Mouse (Mus musculus): Measurements from ENCODE around the gene Mtor.
A peak's percentile ranks its signal among the peaks of the same experiment; 100 is the strongest.

Gene Mtor

GRCm38 (mm10) chr4:148442598-148442997 lies 5.8 kb upstream of the Mtor start:
- no peak for DNase-seq (ENCODE audit: low spot score)

DNA sequence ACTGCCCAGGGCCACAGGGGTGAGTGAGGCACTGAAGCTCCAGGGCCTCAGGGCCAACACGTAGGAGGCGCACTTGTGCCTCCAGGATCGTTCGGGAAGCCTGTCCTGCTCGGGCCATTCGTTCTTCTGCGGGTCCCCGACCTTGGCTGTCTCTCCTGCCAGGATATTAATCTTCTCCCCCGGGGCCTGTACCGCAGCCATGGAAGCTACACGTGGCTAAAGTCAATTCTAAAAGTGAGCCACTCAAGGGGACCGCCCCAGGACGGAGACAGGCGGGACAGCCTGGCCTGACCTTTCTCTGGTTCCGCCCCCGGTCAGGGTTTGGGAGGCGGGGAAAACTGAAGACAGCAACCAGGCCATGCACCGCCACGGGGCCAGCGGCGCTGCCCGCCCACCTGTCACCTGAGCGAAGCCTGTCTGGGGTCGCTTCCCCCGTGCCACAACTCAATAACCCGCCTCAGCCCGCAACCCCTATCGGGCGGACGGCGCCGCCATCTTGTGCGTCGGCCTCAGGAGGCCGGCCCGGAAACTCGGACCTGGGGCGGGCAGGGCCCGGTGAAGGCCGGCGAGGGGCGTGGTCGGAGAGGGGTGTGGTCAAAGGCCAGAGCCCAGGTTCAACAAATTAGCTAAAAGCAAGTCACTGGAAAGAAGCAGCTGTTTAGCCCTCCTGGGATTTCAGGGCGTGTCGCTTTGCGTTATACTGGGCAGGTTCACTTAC lies 4.0 kb upstream of the Mtor start, which contains the start of gene Ubiad1:
Gene Ubiad1, minus strand, starts transcription at position 522 of the 718 bp plus-strand sequence.
- DNase-seq (ENCODE audit: low spot score) = peak; percentile 87

DNA sequence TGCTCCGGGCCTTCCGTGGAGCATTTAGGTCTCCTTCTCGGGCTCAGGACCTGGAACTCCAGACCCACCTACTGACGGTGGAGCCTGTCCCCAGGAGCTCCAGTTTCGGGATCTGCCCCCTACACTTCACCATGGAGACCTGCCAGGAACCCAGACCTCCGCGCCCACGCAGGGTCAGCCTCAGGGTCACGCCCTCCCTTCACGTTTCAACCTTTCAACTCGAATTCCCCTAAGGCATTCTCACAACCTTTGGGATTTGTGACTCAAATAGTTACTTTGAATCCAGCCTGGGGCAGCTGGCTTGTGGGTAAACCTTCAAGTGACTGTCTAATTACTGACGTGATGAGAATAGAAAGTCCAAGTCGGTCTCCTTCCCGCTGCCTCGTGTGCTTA lies 438 bp downstream of the Mtor start:
- DNase-seq (ENCODE audit: low spot score) = peak; percentile 10

DNA sequence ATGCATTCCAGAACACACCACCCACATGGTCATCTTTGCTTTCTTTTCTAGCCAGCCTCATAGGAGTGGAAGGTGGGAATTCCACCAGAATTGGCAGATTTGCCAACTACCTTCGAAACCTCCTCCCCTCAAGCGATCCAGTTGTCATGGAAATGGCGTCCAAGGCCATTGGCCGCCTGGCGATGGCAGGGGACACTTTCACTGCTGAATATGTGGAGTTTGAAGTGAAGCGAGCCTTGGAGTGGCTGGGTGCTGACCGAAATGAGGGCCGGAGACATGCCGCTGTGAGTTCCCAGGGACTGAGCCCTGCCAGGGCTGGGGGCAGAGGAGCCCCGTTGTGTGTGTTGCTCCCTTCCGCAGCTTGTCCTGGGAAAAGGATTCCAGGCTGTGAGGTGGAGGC lies 5.3 kb downstream of the Mtor start:
- no peak for DNase-seq (ENCODE audit: low spot score)

DNA sequence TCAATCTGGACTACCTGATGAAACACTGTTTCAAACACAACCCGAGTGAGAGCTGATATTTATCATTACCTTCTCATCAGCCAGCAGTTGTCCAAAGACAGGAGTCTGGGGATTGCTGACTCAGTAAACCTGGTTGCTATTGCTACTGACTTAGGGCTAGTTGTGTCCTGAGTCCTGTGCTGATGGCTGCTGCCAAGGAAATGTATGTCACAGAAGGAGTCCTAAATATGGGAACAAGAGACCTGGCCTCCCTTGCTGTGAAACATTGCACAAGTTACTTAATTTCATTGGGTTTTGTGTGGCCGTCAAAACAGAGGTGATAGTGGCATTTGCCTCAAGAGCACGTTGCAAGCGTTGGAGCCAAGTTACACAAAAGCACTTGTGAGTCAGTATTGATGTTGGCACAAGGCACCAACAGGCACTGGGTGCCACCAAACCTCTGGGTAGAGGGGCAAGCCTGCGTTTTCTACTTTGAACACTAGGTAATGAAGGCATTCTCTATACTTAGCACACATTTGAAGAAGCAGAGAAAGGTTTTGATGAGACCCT lies 7.1 kb downstream of the Mtor start:
- peak; percentile 11 for DNase-seq (ENCODE audit: low spot score)

DNA sequence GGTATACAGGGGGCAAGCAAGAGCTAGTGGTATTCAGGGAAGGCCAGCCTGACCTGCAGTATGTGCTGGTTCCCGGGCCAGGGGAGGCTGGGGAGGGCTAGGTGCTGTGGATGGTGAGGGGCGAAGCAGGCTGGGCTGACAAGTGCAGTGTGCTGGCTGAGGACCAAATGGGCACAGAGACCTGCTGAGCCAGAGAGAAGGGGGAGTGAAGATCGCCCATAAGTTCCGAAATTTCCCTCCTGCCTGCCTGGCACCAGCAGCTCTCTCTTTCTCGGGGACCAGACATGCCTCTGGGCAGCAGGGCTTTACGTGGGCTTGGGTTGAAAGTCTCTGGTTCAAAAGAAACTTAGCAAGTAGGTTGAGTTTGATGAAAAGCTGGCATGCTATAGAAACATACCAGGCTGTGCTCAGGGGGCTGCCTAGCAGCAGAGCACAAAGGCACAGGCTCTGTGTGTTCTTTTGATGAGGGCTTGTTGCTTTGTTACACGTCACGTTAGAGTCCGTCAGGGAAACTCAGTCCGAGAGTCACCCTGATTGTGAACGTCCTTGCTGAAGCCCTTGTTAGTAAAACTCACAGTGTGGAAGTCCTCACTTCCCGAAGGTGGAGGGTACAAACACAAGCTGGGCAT lies 12.4 kb downstream of the Mtor start:
- no peak for DNase-seq (ENCODE audit: low spot score)

- no peak for DNase-seq (ENCODE audit: low spot score)
These were observed 13.4 kb downstream of the Mtor start for GRCm38 (mm10) chr4:148461772-148462171.

DNA sequence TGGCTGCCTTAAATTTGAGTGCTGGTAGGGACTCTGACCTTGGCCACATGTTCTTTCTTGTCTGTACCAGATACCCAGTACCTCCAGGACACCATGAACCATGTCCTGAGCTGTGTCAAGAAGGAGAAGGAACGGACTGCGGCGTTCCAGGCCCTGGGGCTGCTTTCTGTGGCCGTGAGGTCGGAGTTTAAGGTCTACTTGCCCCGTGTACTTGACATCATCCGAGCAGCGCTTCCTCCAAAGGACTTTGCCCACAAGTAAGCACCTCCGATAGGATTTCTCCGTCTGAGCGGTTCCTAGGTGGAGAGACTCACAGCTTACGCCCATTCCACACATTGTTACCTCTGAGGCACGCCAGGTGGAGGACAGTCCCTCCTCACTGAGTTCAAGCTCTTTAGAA lies 14.3 kb downstream of the Mtor start:
- no peak for DNase-seq (ENCODE audit: low spot score)

DNA sequence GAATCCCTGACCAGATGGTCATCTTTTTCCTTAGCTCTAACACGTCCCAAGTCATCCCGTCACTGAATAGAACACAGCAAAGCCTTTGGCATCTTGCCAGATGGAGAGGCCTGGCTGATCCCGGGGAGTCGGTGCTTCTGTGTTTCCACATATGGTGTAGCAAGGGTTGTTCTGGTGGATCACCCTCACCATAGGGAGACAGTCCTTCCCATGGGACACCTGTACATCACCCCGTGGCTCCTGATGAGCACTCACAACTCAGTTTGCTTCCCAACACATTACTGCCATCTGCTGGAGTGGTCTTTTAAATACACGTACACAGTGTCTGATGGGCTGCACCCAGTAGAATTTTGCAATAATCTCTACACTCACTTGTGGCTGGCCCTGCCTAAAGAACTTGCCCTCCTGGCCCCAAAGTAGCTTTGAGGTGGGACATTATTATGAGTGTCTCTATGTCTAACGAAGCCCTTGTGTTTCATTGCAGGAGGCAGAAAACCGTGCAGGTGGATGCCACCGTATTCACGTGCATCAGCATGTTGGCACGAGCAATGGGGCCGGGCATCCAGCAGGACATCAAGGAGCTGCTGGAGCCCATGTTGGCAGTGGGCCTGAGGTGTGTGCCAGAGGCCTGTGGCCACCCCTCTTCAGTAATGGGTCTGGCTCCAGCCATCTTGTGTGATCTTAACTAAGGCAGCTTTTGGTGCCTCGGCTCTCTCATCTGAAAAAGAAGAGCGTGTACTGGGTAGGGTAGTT lies 15.0 kb downstream of the Mtor start:
- peak; percentile 33 for DNase-seq (ENCODE audit: low spot score)

- DNase-seq (ENCODE audit: low spot score) = no peak
These were observed 15.9 kb downstream of the Mtor start for GRCm38 (mm10) chr4:148464301-148464700.

DNA sequence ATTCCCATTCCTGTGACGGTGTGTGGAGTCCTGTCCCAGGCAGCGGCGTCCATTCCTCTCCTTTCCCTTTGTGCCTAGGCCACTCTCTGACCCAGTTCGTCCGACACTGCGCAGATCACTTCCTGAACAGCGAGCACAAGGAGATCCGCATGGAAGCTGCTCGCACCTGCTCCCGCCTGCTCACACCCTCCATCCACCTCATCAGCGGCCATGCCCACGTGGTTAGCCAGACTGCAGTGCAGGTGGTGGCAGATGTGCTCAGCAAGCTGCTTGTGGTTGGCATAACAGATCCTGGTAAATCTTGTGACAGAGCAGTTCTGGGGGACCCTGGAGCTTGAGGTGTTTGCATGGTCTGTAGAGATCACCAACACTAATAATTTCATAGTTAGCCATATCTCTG lies 16.5 kb downstream of the Mtor start:
- no peak for DNase-seq (ENCODE audit: low spot score)

DNA sequence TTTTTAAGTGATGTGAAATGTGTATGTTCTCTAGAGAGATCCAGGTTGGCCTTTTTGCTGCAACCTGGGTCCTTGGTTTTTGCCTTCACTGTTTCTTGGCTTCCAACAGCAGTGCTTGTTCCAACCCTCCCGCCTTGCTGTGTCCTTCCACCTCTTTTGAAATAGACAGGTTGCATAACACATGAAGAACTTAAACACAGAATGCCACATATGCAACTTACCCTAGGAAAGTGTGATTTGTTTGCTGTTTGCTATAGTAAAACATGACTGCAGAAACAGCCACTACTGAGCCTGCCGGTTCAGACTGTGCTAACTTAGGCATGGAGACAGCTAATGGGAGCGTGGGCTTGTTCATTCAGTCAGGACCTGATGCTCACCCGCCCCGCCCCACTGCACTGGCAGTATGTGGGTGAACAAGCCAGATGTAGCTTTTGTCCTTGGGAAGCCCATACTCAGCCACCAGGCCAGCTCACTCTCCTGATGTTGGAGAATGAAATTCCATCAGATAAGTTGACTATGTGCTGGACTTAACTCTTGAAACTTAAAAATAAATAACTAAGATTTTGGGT lies 18.2 kb downstream of the Mtor start:
- DNase-seq (ENCODE audit: low spot score) = no peak

DNA sequence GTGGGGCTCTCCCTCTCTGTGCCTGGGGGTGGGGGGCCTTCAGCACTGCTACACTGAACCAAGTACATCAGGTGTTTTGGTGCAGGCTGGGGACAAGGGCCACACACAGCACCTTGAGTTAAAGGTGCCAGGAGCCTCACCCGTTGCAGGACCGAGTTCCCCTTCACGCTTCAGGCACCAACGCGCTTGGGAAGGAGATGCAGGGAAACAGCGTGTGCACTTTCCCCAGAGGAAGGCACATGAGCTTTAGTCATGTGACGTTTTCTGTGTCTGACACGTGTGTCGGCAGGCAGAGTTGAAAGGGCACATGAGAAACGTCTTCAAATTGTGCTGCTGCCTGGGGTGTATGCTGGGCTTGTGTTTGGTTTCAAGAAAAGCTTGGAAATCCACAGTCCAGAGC lies 20.0 kb downstream of the Mtor start:
- no peak for DNase-seq (ENCODE audit: low spot score)

- no peak for DNase-seq (ENCODE audit: low spot score)
These were observed 21.3 kb downstream of the Mtor start for GRCm38 (mm10) chr4:148469487-148470252.

GRCm38 (mm10) chr4:148471363-148471806 lies 23.0 kb downstream of the Mtor start:
- DNase-seq (ENCODE audit: low spot score) = no peak

DNA sequence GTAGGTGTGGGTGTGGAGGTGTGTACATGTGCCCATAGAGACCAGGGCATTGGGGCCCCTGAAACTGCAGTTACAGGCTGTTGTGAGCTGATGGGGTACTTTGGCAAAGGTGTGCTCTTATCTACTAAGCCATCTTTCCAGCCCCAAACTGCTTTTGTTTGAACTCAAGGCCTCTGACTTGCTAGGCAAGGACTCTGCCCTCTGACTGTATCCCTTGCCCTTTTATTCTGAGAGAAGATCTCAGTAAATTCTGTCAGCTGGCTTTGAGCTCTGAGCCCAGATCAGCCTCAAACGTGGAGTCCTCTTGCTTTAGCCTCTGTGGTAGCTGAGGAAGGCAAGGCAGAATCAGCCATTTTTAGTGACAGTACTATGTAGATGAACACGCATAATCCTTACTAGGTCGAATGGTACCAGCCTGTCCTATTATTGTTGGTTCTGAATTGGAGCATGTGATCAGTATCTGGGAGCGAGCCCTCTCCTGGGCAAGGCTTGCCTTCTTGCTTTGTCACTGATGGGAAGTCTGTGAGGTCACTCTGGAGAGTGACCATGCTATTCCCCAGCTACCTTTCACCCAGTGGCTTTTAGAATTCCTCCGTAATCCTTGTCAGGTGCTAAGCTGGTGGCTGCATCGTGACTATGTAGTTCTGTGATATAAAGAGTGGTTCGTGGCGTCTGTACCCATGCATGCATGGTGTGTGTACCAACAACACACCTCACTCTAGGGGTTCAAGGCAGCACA lies 24.2 kb downstream of the Mtor start:
- no peak for DNase-seq (ENCODE audit: low spot score)

- DNase-seq (ENCODE audit: low spot score) = no peak
These were observed 25.1 kb downstream of the Mtor start for GRCm38 (mm10) chr4:148473496-148473895.

DNA sequence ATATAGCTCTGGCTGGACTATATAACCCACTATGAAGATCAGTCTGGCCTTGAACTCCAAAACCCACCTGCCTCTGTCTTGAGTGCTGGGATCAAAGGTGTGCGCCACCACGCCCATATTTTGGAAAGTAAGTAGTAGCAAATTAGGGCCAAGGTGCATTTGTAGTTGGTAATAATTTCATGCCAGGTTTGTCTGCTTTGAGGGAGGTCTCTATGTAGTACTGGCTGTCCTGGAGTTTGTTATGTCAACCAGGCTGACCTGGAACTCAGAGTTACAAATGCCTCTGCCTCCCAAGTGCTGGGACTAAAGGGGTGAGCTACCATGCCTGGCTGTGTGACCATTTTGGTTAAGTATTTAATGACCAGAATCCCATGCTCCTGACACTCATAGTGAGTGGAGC lies 31.8 kb downstream of the Mtor start:
- DNase-seq (ENCODE audit: low spot score) = no peak

DNA sequence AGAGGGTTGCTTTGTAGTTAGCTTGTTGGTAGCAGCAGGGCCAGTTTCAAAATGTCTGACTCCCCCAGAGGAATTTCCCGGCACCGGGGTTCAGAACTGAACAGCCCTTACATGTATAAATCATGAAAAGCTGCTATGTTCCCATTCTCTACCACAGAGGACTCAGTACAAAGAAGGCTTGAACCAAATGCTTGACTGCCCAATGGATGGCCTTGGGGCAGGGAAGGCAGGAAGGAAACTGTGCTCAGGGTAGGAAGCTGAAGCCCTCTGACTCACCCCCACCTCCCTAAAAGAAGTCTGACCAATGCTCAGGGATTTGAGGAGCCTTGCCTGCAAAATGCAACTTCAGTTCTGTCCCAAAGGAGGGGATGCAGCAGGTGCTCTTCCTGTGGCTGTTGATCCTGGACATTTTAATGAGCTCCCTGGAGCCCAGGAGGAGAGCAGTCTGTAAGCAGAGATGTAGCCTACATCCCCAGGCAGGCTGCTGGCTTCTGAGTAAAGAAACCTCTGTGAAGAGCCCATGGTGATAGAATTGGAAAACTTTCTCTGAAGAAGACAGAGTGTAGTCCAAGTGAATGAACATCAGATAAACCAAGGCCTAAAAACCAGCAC lies 33.3 kb downstream of the Mtor start:
- DNase-seq (ENCODE audit: low spot score) = no peak

DNA sequence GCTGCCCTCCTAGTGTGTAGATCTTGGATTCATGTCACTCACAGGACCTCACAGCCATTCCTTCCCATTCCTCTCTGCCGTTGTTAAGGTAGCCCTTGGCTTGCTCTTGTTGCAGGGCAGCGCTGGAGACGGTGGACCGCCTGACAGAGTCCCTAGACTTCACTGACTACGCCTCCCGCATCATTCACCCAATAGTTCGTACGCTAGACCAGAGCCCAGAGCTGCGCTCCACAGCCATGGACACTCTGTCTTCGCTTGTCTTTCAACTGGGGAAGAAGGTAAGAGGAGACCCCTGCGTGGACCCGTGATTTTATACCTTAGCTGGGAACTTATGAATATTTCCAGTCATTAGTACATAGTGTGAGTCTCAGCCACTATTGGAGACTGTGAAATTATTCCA lies 36.1 kb downstream of the Mtor start:
- no peak for DNase-seq (ENCODE audit: low spot score)

DNA sequence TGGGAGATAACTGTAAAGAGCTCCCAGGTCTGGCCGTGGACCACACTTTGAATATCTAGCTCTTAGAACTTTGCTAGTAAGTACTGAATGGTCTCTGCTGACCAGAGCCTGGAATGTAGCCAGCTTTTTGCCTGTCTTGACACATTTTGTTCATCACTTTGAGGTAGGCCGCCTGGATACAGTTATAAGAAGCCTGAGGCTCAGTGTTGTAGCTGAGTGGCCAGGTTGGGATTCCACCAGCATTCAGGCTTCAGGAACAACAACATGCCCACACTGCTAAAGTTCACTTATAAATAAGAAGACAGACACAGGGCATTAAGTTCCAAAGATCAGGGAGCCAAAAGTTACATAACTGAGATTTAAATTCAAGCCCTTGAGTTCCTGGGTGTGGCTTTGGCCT lies 39.4 kb downstream of the Mtor start:
- no peak for DNase-seq (ENCODE audit: low spot score)

Measured in lung, postnatal 25 days (tissue).